Mouse (Mus musculus): Measurements from ENCODE around the gene Aspg. TPM values are rescaled to one million over a fixed set of nuclear protein-coding genes. Genes with fewer than 3 reads are reported as not detected.

Aspg gene
- total RNA-seq, 2 experiments from 2014 or later = 1.4 to 3.4 TPM

GRCm38 (mm10) chr12:112164840-112165219 is 58.4 kb downstream of the Aspg start:
- TF ChIP-seq CTCF (conservative IDR thresholded peaks at IDR 0.05) = no peak
- no peak for DNase-seq (ENCODE audit: low spot score in 2 of 2)
- Histone ChIP-seq H3K27ac (no peak overlapping the region), H3K4me3 (no peak overlapping the region)

GRCm38 (mm10) chr12:112169240-112169639 is 62.8 kb downstream of the Aspg start:
- TF ChIP-seq CTCF (conservative IDR thresholded peaks at IDR 0.05) = no peak
- Histone ChIP-seq H3K4me3 (no peak overlapping the region), H3K27ac (peak overlapping the region; percentile 36; the same call in 1 of the 2 replicates)
- no peak for DNase-seq (ENCODE audit: low spot score in 2 of 2)

- H3K4me3 ChIP-seq = no peak overlapping the region
- no peak for TF ChIP-seq CTCF (conservative IDR thresholded peaks at IDR 0.05)
- H3K27ac ChIP-seq = no peak overlapping the region
- no peak for DNase-seq (ENCODE audit: low spot score in 2 of 2)
Observed at GRCm38 (mm10) chr12:112170671-112171574, 64.4 kb downstream of the Aspg start.

GRCm38 (mm10) chr12:112171657-112172056 is 65.2 kb downstream of the Aspg start:
- no peak overlapping the region for H3K4me3 ChIP-seq
- no peak for TF ChIP-seq CTCF (conservative IDR thresholded peaks at IDR 0.05)
- no peak for DNase-seq (ENCODE audit: low spot score in 2 of 2)
- no peak overlapping the region for H3K27ac ChIP-seq

GRCm38 (mm10) chr12:112172214-112172613 is 65.7 kb downstream of the Aspg start:
- DNase-seq (ENCODE audit: low spot score in 2 of 2) = no peak
- TF ChIP-seq CTCF (conservative IDR thresholded peaks at IDR 0.05) = no peak
- Histone ChIP-seq H3K27ac (no peak overlapping the region), H3K4me3 (no peak overlapping the region)

Small RNA genes lying within 50 kb of the gene (microRNA-seq; reads per million reads assigned to microRNA genes)
- gene Mir203 (92.7 to 103 reads per million in 2 experiments), gene Mir3073a (0 reads per million in 2 experiments), gene Mir3073b (0 reads per million in 2 experiments)

Other genes with a start within 250 kb of the Aspg start
- gene Ppp1r13b, start 198.6 kb upstream of the Aspg start, total RNA-seq (2021) = 100 to 1,000 TPM; 101 to 106 TPM
- gene Atp5mpl, start 139.7 kb upstream of the Aspg start, total RNA-seq (2021) = 100 to 1,000 TPM; 331 to 353 TPM
- gene Tdrd9, start 135.1 kb upstream of the Aspg start, total RNA-seq (2021) = under 1 TPM in 1 of 2 experiments, not detected in 1; 0.44 TPM
- not detected for gene Rd3l, start 125.4 kb upstream of the Aspg start, total RNA-seq (2021)
- gene Kif26a, start 39.5 kb downstream of the Aspg start, total RNA-seq (2021) = 1 to 10 TPM; 5.0 to 5.8 TPM

Measured in layer of hippocampus, adult 2 months (tissue).